Mouse (Mus musculus) gastrocnemius, adult 2 months (tissue): ENCODE measurements around the gene Srm. TPM values are rescaled to one million over a fixed set of nuclear protein-coding genes. Genes with fewer than 3 reads are reported as not detected.

ENCODE experiments used
- DNase-seq: peaks from one replicate; pipeline ENCODE4 v3.0.0; 2022
- H3K27ac ChIP-seq: fragments of 200-600 bp; 2 replicates; pipeline ENCODE4 v1.8.1; 2022; ENCODE audit warnings: mild to moderate bottlenecking
- H3K4me3 ChIP-seq: fragments of 200-600 bp; 2 replicates; pipeline ENCODE4 v1.8.1; 2022; ENCODE audit warnings: mild to moderate bottlenecking, moderate library complexity
- CTCF ChIP-seq: fragments of 200-600 bp; IDR thresholded peaks from 2 replicates; pipeline ENCODE4 v1.8.1; 2022; ENCODE audit warnings: antibody characterized with exemption, mild to moderate bottlenecking, moderate library complexity
- intact Hi-C: fragments of 180-260 bp; cut with DNase I; formaldehyde crosslinking; loops from one replicate; pipeline ENCODE4 v1.15.1; 2025
- total RNA-seq, 2 experiments: library from RNA; stranded (reverse); gene quantifications; 2 replicates each; pipeline ENCODE4 v1.2.3; 2021

The Srm gene
- total RNA-seq, 2 experiments from 2014 or later: 12.0 to 12.2 TPM

- intact Hi-C loops: no loop called here
- peak; percentile 8 for DNase-seq
- no peak for TF ChIP-seq CTCF
- Histone ChIP-seq H3K27ac (no peak overlapping the region), H3K4me3 (no peak overlapping the region)
These were observed 12.8 kb downstream of the Srm start for GRCm38 (mm10) chr4:148604141-148604540.

GRCm38 (mm10) chr4:148604541-148605165 lies 13.3 kb downstream of the Srm start:
- intact Hi-C loops: no loop called here
- DNase-seq: peak; percentile 68
- H3K4me3 ChIP-seq: no peak overlapping the region
- peak; percentile 74 for TF ChIP-seq CTCF
- no peak overlapping the region for H3K27ac ChIP-seq

DNA sequence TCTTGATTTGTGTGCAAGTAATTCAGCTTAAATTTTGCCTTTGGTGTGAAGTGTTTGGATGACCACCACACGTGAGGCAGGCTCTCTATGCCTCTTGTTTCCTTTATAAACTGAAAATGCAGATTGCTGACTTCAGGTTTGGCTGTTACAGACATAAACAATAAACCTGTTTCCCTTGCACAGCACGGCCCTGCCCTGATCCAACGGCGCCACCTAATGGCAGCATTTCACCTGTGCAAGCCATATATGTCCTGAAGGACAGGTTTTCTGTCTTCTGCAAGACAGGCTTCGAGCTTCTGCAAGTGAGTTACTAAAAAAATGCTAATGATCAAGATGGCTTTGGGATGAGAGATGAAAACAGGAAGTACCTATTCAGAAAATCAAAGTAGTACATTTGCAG lies 16.5 kb downstream of the Srm start:
- Histone ChIP-seq H3K27ac (peak overlapping the region; percentile 50; the same call in 1 of the 2 replicates), H3K4me3 (no peak overlapping the region)
- peak; percentile 92 for TF ChIP-seq CTCF
- intact Hi-C loops: no loop called here
- DNase-seq: peak; percentile 82

DNA sequence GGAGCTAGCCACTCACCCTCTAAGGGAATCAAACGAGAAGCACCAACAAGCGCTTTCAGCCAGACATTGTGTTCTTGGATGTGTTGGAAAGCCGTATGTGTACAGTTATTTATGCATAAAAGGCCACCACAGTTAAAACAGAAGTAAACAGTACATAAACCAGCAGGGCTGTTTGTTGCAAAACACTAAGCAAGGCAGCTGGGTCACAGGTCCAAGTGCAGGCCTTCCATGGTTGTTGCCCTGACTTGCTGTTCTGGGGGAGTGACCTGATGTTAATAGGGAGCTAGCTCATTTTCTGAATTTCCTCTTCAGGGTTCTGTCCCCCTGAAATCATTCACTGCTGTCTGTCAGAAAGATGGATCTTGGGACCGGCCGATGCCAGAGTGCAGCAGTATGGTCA lies 18.5 kb downstream of the Srm start:
- Histone ChIP-seq H3K4me3 (no peak overlapping the region), H3K27ac (no peak overlapping the region)
- TF ChIP-seq CTCF: no peak
- DNase-seq: no peak
- intact Hi-C loops: no loop called here

GRCm38 (mm10) chr4:148610631-148611364 lies 19.5 kb downstream of the Srm start:
- Histone ChIP-seq H3K27ac (no peak overlapping the region), H3K4me3 (no peak overlapping the region)
- intact Hi-C loops: no loop called here
- no peak for TF ChIP-seq CTCF
- DNase-seq: no peak

GRCm38 (mm10) chr4:148612557-148612956 lies 21.3 kb downstream of the Srm start:
- Histone ChIP-seq H3K27ac (peak overlapping the region; percentile 62), H3K4me3 (no peak overlapping the region)
- DNase-seq: no peak
- intact Hi-C loops: no loop called here
- no peak for TF ChIP-seq CTCF

DNA sequence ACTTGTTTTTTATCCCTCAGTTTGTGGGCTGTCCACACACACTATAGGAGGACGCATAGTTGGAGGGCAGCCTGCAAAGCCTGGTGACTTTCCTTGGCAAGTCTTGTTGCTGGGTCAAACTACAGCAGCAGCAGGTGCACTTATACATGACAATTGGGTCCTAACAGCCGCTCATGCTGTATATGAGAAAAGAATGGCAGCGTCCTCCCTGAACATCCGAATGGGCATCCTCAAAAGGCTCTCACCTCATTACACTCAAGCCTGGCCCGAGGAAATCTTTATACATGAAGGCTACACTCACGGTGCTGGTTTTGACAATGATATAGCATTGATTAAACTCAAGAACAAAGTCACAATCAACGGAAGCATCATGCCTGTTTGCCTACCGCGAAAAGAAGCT lies 22.4 kb downstream of the Srm start:
- no peak for TF ChIP-seq CTCF
- no peak for DNase-seq
- peak overlapping the region; percentile 62; the same call in 1 of the 2 replicates for H3K27ac ChIP-seq
- H3K4me3 ChIP-seq: no peak overlapping the region
- intact Hi-C loops: no loop called here

GRCm38 (mm10) chr4:148619805-148620204 lies 28.5 kb downstream of the Srm start:
- intact Hi-C loops: no loop called here
- no peak overlapping the region for H3K4me3 ChIP-seq
- no peak for TF ChIP-seq CTCF
- no peak for DNase-seq
- no peak overlapping the region for H3K27ac ChIP-seq

DNA sequence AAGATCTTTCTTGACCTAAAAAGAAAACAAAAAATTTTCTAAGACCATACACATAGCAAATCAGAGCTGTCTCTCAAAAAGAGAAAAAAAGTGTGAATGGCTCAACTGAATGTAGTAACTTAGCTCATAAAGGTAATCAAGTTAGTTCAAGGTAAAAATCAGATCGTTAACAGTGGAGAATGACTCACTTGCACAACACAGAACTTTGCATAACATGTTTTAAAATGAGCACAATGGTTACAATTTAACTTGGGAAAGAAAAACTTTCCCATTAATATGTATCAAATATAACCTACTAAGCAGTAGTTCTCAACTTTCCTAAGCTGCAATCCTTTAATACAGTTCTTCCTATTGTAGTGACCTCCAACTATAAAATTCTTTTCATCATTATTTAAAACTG lies 29.4 kb downstream of the Srm start:
- intact Hi-C loops: no loop called here
- H3K4me3 ChIP-seq: no peak overlapping the region
- no peak for DNase-seq
- no peak overlapping the region for H3K27ac ChIP-seq
- TF ChIP-seq CTCF: no peak

- no peak overlapping the region for H3K27ac ChIP-seq
- no peak for TF ChIP-seq CTCF
- no peak for DNase-seq
- H3K4me3 ChIP-seq: no peak overlapping the region
- intact Hi-C loops: no loop called here
These were observed 31.2 kb downstream of the Srm start for GRCm38 (mm10) chr4:148622485-148622884.

GRCm38 (mm10) chr4:148623609-148624008 lies 32.3 kb downstream of the Srm start:
- no peak for DNase-seq
- no peak overlapping the region for H3K27ac ChIP-seq
- TF ChIP-seq CTCF: no peak
- peak overlapping the region; percentile 13 for H3K4me3 ChIP-seq
- intact Hi-C loops: no loop called here

DNA sequence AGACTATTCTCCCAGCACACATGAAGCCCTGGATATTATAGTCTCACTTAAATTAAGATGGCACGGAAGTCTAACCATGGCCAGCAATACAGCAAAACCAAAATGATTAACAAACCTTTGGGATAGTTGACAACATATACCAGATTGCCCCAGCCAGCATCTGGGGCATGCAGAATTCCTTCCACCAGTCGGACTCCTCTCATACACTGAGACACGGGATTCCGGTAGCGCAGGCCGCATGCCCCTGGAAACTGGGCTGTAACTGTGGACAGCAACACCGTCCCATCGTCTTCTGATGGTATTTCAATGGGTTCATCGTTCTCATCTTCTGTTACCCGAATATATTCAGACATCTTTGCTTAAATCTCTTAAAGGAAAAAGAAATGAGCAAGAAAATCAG lies 33.7 kb downstream of the Srm start:
- 0 out of 2 replicates have a peak, but pooled peaks have one; percentile 11 for TF ChIP-seq CTCF
- no peak for DNase-seq
- intact Hi-C loops: no loop called here
- Histone ChIP-seq H3K4me3 (peak overlapping the region; percentile 94), H3K27ac (no peak overlapping the region)

DNA sequence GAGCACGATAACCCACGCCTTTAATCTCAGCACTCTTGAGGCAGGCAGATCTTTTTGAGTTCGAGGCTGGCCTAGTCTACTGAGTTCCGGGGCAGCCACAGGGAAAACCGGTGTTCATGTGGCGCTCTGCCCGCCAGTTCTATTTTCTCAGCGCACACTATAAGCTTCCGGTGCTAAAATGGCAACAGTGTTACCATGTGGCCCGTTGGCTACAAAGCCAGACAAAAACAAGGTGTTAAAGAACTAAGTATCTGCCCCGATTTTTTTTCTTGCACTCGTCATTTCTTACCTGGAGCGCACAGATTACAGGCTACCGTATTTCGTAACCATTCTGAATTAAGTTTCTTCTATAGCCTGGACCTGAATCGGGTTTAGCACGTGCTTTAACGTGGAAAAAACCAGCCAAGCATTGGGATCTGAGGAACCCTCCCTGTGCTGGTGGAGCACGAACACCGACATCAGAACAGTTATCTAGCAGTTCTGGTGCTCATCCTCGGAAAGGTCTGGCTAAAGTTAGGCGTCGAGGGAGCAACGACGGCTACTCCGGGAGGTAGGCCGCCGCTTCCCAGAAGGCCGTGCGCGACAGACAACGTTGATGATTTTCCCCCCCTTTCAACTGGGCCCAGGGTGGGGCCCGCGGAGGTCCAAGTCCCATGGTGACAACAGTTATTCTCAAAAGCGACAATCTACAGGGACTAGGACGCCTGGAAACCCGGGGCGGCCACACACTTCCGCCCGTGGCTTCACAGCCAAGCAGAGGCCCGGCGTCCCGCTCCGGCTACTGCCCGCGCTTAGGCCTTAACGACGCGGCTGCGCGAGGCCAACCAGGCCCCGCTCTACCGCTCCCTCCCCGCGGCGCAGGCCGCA lies 34.7 kb downstream of the Srm start:
- intact Hi-C loops: no loop called here
- H3K4me3 ChIP-seq: peak overlapping the region; percentile 94
- DNase-seq: peak; percentile 66
- peak overlapping the region; percentile 96 for H3K27ac ChIP-seq
- no peak for TF ChIP-seq CTCF
